Mouse (Mus musculus) lung, postnatal 14 days (tissue): ENCODE data around the gene Edar.

Experiments used
- DNase-seq: peaks from one replicate; pipeline ENCODE4 v3.0.0; 2021

Gene Edar

DNA sequence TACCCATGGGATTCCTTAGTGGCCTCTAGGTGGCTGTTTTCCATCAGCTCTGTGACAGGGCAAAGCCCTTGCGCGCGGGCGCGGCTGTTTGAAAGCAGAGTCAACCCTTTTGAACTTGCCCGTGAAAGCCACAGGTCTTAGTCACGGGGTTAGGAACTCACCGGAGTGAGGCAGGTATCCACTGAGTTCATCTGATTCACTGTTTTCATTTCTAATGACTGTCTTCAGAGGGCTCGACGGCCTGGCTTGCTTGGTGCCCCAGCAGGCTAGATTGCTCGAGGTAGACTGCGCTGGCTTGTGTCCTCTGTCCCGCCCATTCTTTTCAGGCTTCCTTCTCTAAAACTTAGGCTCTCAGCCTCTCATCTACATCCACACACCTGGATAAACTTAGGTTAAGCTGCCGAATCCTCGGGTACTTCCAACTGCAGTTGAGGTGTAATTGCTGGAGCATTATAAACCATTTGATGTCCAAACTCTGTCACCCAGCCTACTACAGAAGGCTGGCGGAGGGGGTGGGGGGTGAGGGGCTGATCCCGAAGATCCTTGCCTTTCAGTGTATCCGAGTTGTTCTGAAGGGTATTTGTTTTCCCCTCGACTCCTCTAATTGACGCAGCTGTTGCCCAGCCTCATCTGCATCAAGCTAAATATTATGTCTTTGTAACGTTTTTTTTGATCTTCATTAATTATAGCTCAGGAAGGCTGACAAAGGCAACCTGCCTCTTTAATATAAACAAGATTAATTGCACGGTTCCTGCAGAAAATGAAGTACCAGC lies 24.0 kb downstream of the Edar start:
- no peak for DNase-seq

DNA sequence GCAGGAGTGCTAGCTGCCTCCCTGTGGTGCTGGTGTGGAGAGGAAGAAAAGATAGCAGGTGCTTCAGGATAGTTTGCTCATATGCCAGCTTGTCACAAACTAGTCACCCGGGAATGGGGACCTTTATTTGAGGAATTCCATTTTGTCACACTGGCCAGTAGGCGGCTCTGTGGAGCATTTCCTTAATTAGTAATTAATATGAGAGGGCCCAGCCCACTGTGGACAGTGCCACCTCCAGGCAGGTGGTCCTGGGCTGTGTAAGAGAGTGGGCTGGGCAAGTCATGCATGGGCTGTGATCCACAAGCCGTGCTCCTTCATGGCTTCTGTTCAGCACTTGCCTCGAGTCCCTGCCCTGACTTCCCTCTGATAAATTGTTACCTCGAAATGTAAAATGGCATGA lies 26.7 kb downstream of the Edar start:
- DNase-seq, result no peak

DNA sequence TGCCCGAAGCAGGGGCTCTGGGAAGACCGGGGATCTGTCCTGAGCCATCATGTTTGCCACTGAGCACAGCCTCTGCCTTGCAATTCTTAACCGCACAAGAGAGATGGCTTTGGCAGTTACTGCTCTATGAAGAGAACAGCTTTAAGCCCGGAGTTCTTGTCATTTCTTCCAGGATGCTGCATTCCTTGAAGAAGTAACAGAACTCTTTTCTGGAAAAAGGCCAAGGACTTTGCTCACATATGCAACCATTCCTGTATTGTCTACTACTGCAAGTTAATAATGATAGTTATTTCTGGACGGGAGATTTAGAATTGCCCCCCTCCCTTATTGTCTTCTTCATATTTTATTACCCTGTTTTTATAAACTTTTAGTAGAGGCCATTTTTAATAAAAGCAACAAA lies 30.8 kb downstream of the Edar start:
- no peak for DNase-seq

DNA sequence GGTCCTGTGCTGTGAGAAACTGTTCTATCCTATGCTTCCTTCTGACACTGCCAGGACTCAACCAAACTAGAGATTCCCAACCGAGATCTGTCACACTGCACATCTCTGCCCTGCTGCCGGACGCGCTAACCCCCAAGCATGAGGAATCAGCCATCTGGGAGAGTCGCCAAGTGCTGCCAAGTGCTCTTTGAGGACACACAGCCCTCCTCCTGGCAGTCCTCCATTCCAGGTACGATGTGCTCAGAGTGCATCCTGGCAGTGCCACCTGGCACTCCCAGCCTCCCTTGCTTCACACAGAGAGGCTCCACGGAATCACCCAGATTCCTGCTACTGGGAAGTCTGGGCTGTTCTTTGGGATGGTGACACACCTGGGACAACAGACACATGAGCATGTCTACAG lies 31.3 kb downstream of the Edar start:
- DNase-seq, result peak; percentile 50

DNA sequence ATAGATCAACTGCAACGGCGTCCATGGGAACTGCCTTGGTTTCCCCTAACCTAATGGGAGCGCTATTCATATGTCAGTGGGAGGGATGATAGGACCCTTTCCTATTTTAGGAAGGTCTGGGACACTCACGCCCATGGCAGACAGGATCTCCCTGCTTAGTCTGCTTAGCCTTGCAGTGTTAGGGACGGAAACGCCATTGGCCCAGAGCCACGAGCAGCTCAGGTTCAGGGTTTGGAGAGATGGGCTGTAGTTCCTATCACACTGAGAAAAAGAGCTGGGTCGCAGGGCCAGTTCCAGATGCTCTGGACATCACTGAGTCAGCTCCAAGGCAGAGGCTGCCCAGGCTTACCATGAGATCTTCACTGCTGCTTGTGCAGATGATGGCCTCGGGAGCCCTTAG lies 32.5 kb downstream of the Edar start:
- DNase-seq, result no peak

DNA sequence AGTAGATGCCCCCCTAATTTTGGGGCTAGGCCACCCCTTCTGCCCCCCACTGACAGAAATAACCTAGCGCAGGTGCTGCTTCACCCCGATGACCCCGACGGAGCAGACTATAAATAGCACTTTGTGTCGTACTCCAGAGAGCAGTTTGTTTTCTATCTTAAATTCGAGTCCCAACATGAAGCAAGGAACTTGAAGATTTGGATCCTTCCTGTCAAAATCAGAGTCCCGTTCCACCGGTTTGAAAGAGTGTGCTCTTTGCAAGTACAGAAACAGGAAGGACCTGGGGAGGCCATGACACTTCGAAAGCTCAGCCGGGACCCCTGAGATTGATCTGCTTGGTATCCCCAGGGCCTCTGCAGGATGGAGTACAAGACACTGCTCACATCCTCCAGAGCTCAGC lies 33.8 kb downstream of the Edar start:
- DNase-seq, result no peak

DNA sequence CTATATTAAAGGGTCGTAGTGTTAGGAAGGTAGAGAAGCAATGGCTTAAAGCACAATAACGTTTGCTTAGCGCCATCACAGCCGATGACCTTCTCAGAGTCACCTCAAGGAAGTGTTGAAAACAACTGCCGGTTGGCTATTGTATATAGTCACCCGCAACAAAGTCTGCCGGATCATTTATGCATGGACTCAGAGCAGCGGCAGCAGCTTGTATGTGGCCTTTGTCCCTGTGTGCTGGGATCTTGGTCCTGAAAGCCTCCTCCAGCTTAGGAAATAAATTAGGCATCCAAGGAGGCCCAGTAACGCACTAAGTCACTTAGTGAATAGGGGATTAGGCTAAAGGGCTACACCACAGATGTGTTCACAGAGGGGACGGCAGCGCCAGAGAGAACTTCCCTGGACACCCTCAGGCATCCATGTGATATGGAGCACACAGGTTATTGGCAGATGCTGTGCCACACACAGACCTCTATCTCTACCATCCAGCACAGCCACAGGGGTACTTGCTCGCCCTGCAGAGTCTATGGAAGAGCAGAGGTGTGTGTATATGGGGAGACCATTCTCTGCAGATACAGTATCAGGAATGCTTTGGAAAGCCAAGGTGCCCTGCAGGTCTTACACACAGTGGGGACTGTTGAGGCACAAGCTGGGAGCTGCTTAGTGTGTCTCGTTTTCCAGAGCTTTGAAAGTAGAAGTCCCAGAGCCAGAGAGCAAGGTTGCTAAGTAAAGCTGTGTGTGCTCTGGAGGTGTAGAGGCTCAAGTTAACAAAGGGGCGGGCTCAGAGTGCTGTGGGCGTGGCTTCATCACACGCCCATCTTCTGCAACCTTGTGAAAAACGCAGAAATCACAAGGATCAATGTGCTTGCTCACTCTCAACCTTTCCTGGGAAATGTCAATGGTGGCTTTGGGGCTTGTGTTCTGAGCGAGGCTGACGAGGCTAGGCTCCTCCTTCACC lies 34.7 kb downstream of the Edar start:
- DNase-seq, result no peak

DNA sequence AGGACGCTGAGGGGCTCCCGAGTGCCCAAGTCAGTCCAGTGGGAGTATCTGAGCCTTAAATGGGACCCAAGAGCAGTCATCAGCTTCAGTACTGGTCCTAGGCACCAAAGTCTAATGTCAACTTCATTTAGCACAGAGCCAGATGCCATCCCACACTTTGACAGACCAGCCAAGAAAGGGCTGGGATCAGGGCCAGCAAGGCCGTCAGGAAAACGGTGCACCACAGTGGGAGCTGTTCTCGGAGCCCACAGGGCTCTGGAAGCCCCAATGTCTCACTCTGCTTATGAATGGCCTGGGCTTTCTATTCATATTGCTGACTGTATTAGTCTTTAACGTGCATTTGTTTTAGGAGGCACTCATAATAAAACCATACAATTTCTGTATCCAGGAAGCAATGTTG lies 36.2 kb downstream of the Edar start:
- no peak for DNase-seq

DNA sequence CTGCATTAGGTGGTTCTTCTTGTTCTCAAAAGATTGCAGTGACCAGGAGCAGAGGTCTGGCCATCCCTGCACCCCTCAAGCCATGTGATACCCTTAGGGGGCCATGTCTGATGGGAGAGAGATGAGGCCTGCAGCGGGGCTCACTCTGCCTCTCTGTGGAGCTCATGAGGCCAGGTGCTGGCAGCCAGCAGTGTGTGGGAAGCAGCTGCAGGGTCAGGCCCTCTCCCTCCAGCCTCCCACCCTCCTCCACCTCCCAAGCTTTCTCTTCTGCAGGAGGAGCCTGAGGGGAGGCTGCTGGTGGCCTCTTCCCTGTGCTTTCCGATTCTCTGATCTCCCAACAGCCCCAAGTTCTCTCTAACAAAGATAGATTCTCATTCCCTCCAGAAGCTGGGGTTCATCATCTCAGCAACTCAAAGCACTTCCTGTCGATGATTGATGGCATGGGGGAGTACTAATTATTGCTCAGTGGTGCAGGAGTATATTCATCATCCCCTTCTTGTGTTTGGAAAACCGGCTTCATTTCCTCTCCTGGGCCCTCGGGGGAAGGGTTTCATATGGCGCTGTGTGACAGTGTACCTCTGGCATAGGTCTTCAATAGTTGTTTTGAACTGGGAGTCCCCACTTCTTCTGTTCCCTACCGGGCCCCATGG lies 38.9 kb downstream of the Edar start:
- DNase-seq, result no peak

DNA sequence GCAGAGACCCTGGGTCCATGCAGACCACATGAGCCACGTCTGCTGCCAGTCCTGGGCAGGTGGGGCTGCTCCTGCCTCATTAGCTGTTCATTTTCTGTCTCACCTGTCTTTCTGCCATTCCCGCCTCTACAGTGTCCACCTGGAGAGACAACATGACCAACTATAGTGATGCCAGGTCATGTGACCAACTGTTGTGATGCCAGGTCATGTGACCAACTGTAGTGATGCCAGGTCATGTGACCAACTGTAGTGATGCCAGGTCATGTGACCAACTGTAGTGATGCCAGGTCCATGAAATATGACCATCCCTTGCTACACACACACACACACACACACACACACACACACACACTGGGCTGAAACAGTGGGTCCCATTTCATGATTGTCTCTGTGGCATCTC lies 41.9 kb downstream of the Edar start:
- no peak for DNase-seq

DNA sequence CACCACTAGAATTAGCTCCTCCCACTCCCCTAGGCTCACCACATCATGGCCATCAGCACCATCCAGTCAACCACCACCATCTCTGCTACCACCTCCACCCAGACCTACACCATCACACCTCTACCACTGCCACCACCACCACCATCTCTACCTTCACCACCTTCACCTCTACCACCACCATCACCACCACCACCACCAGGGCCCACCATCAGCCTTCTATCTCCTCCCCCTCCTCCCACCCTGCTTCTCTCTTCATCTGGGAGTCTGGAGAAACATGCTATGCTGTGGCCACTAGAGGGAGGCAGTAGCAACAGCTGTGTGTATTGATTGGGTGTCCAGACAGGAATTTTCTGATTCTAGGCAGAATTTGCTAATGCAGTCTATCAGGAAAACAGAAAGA lies 47.9 kb downstream of the Edar start:
- peak; percentile 41 for DNase-seq

DNA sequence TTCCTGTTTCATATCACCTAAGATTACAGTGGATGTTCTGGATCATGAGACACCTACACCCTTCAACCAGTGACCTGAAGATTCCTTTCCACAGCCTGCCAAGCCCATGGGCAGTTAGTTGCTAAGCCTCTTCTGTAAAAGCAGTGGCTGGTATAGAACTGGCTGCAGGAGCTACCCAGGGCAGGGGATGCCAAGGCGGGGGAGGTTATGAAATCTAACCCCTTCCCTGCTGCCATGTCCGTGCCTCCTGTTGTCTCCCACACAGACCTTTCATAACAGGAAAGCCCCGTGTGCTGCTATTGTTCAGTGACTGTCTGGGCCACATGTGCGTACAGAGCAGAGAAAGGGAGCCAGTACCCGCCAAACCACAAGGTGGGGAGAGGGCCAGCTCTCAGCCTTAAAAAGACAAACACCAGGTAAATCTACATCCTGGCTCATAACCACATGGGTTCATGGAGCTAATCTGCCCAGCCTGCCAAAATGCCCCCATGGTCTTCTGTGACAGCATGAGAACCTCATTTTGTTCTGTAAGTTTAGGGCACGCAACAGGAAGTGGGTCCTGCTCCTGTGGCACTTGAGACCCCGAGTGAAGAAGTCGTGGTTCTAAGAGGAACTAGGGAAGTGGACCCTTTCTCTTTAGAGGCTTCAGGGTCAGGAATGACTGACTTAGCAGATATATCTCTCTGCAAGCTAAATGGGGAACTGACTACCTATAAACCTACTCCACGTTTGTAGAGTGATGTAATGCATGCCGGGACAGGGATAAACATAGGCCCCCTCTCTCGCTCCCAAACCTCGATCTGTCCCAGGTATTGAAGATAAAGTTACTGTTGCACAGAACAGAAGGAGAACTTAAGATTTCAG lies 50.4 kb downstream of the Edar start:
- no peak for DNase-seq

DNA sequence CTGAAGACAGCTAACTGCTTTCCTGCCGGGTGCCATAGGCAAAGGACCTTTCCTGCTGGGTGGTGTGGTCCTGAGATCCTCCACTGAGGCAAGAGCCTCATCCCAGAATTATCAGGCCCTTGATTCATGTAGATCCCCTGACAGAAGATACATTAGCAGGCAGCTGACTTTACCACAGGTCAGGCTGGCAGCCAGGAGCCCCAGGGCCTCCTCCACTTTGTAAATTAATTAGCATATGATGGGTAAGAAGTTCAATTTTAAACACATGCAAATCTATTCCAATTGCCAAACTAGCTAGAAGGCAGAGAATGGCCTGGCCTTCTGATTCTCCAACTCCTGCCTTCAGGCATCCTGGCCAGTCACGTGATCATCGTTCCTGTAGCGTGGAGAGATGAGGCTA lies 56.2 kb downstream of the Edar start:
- DNase-seq, result no peak

DNA sequence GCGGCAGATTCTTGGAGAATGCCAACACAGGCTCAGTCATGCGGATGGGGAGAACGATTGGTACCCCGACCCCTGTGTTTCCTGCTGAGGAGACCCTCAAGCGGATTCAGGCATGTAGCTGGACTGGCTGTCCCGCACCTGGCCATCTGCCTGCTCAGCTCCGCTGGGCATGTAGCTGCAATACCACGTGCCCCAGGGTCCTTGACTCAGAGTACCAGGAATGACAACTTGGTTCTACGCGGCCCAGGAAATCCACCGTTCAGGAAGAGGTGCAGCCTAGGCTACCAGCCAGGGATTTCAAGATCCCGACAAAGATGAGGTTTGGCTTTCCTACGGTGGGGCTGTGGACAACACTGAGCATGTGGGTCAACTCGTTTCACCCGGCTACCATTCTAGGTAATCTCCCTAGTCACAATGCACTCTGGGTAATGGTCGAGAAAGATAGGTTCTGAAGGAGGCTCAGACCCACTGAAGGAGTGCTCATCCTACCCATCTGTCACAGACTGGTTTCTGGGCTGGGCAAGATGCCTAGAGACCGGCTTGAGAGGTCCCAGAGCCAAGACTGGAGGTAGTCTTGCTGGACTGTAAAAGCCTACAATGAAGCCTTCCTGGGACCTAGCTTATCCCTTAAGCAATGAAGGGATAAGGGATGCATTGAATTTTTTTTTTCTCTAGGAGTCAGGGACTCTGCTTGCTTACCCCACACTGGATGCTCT lies 56.8 kb downstream of the Edar start:
- no peak for DNase-seq

DNA sequence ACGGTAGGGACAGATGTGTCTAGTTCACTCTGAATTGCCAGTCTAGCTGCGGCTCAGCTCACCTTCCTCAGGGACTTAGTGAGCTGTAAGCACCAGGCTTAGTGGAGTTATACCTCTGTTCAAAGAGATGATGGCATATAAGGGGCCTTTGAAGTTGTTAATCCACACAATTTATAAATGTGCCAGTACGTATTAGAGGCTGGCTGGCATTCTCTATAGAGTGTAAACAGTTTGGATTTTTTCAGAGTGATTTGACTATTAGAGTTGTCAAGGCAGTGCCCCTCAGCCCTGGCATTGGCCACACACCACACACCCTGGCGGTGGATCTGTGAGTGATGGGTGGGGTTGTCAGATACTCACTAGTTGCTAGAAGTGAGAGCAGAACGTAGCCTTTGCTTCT lies 58.9 kb downstream of the Edar start:
- no peak for DNase-seq

DNA sequence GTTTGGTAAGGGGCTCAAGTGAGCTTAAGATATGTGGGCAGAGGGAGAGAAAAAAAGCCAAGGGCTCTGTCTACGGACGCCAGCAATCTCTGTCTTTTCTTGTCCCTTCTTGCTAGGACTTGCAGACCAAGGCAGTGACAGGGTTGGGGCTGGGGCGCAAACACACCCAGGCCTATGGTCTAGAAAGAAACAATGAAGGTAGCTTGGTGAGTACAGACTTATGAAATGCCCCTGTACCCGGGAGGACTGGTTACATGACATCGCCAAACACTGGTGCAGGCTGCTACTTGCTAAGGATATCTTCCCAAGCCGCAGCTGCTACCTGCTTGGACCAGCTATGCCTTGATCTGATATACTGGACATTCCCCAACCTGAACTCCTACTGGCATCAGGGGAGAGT lies 60.9 kb downstream of the Edar start:
- no peak for DNase-seq

DNA sequence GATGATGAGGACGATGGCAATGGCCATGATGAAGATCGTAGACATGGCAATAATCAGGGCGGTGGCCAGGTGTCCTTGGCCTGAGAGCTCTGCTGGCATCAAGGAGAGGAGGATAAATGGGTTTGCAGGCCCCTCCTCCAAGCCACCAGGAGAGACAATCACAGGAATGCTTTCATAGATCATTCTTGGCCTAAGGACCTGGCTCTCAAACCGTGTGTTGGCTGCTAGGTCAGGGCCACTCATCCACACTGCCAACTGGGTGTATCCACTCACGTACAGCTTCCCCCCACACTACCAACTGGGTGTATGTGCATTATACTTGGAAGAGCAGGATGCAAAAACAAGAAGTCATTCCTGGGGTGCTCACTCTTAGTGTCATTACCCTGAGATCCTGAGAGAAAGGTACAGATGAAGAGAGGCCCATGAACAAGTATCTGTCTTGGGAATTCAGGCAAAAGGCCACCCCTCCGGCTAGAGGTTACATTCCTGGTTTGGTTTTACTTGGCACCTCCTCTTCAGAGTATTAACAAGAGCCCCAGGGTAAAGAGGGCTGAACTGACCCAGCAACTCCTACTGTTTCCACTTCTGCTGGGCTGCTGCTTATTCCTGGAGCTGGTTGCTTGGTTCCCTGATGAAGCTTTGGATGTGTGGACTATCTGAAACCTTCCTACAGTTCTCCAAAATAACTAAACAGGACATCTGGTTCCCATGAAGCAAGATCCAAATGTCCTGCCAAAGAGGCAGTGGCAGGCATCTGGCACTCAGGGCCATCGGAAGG lies 64.8 kb downstream of the Edar start:
- no peak for DNase-seq

DNA sequence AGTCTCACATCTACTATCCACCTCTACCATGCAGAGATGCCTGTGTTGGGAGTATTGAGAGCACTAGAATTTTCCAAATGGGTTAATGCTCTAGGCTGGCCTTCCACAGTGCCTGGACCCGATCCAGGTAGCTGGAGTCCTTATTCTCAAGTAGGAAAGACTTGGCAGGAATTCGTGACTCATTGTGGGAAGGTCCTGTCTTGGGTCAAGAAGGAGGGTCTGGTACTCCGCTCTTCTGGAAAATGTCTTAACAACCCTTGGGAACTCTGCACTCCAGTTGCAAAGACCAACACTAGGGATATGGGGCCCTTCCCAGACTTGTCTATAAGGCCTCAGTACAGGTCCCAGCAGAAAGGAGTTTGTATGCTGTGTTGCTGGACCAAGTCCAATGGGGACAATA lies 66.6 kb downstream of the Edar start:
- DNase-seq, result peak; percentile 62

DNA sequence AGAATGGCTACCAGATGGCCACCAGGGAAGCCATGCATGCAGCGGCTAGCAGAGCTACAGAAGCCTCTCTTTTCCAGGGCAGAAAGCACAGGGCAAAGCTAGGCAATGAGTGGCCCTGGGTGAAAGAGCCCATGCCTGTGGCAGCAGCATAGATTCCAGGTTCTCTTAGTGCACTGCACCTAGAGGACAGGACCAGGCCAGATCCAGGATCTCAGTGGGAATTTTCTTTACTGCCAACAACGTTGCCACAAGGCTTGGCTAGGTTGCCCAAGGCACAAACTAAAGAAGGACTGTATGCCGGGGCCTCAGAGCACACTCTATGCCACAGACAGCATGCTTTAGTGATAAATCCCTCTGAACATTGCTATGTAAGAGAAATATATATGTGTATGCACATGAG lies 69.1 kb downstream of the Edar start:
- no peak for DNase-seq

DNA sequence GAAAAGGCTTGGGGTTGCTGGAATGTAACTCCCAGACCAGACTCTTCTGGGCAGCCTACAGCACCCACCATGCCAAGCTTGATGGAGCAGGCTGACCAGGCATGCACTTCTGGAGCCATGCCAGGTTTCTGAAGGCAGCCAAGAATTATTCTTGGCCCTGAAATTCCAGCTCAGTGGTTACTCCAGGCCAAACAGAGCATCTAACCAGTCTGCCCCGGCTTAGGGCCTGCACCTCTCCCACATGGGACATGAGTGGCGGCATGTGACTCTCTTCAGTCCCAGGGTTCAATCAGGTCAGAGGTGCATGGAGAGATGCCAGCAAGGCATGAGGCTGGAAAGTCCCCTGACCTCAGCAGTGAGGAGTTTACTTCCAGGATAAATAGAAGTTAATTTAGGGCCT lies 70.7 kb downstream of the Edar start:
- peak; percentile 76 for DNase-seq

DNA sequence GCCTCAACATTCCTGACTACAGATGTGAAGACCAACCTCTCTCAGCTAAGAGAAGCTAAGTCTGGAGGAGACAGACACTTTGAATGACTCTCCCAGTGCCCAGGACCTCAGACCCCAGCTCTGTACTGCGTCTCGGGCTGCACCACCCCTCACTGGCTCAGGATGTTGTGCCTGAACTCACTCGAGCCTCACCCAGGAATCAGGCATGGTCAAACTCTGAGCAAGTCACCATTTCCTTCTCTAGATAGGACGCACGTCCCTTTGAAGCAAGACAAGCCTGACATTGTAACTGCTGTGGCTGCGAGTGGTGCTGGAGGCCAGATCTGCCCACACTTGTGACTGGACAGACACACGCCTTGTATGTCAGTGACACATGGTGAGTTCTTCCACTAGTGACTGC lies 73.5 kb downstream of the Edar start:
- no peak for DNase-seq
